Mouse (Mus musculus) embryo, embryonic 10 days (tissue): ENCODE measurements around the gene Gps2.

Experiments used
- DNase-seq: peaks from one replicate; pipeline ENCODE4 v3.0.0-alpha.2; 2015; ENCODE audit warnings: low spot score

Gene Gps2

GRCm38 (mm10) chr11:69913554-69914371, at the start of gene Gps2:
Gps2 (plus strand) TSS chr11:69913888.
- peak; percentile 97 for DNase-seq

DNA sequence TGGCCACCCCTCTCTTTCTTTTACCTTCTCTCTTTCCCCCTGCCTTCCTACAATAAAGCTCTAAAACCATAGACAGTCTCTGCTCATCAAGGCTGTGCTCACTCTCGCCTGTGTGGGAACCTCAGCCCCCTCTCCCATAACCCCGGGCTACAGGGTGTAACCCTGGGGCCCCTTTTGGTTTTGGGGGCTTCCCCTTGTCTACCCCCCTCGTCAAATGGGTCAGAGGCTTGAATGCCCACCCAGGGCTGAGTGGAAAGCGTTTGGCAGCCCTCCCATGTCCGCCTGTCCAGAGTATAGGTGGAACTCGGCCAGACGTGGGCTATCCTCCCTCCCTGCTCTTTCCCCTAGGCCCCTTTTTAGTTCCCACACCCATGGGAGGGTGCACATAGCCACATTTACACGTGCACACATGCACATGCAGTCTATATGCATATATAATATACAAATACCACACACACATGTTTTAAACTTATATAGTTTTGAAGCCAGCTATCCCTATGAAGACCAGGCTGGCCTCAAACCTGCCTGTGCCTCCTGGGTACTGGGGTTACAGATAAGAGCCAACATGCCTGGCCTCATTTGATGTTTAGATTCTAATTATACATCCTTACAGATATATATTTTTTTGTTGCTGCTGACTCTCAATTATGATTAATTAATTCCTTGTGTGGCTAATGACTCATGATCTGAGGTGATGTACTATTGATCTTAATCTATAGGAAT, 49.4 kb upstream of the Gps2 start:
- no peak for DNase-seq

DNA sequence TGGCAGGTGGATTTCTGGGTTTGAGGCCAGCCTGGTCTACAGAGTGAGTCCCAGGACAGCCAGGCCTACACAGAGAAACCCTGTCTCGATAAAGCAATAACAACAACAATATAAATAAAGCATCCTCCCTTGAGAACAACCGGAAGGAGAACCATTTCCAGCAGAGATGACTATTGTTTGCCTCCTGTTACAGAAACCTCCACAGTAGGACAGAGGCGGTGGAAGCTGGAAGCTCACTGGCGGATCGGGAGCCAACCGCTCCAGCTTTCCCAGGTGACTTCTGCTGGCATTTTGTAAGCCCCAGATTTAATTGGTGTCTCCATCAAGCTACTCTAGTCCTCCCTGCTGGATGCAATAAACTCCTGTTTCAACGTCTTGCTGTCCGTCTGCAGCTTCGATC, 48.1 kb upstream of the Gps2 start:
- no peak for DNase-seq

DNA sequence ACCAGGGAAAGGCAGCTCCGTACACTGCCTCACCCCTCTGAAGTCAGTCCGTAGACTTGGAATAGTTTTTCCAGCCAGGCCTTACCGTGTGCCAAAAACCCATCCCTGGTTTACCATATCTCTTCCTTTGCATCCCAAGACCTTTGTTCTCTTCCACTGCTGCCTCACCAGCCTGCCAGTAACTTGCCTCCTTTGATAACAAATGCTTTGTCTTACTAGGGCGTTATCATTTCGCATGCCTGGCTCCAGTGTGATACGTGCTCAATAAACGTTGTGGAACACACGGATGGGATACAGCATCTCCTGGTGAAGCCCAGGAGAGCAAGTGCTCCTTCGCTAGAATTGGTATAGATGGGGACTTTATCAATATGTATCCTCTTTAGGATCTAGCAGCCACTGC, 46.4 kb upstream of the Gps2 start:
- DNase-seq = no peak

DNA sequence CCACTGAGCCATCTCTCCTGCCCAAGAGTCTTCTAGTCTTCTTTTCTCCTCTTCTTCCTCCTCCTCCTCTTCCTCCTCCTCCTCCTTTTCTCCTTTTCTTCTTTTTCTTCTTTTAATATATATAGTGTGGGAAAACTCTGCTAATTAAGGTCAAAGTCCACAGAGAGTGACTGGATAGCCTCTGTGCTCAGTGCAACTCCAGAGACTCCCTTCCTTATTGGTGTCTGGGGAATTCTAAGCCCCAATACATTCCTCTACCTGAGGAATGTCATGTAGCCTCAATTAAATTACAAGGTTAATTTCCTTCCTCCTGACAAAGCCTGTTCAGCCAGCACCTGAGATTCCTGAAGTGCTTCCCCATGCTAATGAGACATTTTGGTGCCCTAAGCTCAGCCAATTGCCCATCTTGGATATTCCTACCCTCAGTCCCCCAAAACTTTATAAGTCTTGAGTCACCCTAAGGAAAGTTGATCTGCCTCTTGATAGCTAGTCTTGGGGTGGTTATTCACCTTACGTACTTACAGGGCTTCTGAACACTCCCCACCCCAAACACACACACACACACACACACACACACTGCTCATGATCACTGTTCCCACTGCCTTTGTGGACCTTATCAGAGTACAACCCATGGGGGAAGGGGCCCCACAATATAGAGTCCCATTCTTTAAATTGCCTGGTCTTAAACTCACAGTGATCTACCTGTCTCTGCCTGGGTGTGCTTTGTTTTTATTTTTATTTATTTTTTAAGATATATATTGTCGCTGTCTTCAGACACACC, 43.2 kb upstream of the Gps2 start:
- no peak for DNase-seq

DNA sequence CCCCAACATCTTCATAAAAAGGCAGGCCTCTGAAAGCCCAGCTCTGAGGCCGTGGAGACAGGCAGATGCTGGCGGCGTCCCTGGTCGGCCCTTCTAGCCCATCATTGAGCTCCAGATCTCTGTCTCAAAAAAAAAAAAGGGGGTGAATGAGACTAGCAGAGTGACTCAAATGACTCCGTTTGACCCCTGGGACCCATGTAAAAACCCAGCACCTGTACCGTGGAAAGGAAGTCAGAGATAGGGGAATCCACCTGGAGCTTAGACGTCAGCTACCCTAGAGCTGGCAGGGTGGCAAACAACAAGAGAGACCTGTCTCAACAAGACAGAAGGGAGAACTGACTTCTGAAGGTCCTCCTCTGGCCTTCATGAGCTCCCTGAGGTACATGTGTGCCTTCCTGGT, 41.9 kb upstream of the Gps2 start:
- DNase-seq = no peak

DNA sequence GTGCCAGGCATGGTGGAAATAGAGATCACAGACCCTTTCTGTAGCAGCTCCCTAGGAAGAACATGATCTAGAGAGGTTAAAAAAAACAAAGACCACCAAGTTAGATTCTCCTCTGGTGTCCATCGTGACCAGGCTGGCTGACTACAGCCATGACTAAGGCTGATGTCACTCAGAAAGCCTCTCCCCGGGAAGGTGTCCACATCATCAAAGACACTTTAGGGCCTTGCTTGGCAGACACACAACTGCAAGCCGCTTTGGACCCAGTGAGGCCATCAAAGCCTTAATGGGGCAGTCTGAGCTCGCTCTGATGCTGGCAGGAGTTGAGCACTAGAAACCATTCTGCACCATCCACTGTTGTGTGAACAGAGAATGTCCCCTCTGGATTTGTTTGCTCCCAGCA, 41.2 kb upstream of the Gps2 start:
- DNase-seq = no peak

DNA sequence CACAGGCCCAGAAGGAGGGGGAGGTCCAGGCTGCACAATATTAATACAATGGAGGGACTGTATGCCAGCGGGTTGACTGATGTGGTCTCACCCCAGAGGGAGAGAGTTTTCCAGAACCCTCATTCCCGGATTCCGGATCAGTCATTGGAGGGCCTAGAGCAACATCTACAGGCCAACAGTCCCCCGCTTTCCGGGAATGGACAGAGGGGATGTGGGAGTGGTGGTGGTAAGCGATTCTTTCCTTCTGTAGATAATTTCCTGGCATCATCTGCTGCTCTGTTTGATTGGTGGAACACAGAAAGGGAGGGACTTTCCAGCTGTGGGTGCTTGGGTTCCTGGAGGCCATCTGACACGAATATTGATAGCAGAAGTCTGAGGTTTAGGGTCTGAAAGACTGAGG, 37.5 kb upstream of the Gps2 start:
- no peak for DNase-seq

DNA sequence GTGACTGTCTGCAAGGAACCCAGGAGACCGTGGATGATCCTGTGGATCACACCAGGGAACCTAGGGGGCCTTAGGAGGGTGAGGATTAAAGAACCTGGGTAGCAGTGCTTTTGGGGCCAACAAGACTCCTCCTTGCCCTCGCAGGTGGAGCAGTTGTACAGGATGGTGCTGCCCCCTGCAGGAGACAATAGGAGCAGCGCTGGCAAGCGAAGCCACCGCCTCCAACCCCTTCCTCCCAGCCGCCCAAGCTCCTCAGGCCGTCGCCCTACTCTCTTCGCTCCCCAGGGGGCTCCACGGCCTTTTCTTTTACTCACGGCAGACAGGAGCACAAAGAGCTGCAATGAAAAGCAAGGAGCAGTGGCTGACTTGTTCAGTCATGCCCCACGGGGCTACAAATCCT, 36.8 kb upstream of the Gps2 start:
- peak; percentile 91 for DNase-seq

- DNase-seq = no peak
Measured at GRCm38 (mm10) chr11:69877878-69878277, 35.8 kb upstream of the Gps2 start, which contains the start of gene Tmem95. Tmem95 (minus strand) TSS chr11:69878018.

DNA sequence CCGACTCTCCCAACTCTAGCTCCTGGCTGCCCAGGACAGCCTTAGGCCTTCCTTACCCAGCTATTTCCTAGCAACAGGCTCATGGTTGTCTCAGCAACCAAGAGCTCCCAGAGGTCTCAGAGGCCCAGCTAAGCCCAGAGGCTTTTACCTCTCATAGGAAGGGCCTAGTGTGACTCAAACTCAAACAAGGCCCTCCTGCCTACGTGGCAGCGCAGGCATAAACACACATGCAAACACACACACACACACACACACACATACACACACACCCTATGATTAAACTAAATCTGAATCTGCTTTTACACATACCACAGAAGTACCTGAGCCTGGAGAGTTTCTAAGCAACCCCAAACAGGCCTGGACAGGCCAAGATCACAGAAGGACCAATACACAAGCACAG, 35.3 kb upstream of the Gps2 start:
- DNase-seq = no peak

DNA sequence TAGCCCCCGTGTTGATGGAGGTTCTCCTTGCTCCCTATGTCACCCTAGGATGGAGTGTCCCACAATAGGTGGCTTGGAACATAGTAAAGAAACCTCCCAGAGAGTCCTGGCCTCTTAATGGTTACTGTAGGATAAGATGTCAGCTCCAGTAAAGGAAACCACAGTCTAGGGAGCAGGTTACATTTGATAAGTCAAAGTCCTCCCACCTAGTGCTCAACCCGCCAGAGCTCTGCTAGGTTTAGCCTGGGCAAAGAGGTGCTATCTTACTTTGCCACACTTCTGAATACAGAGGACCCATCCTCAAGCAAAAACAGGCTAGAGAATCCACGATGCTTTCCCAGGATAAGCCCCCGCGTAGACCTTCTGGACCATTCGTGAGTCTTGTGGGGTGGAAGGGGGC, 34.7 kb upstream of the Gps2 start:
- DNase-seq = no peak

GRCm38 (mm10) chr11:69879711-69880110, 34.0 kb upstream of the Gps2 start:
- DNase-seq = no peak

- DNase-seq = peak; percentile 85
Measured at GRCm38 (mm10) chr11:69880506-69880852, 33.2 kb upstream of the Gps2 start.

DNA sequence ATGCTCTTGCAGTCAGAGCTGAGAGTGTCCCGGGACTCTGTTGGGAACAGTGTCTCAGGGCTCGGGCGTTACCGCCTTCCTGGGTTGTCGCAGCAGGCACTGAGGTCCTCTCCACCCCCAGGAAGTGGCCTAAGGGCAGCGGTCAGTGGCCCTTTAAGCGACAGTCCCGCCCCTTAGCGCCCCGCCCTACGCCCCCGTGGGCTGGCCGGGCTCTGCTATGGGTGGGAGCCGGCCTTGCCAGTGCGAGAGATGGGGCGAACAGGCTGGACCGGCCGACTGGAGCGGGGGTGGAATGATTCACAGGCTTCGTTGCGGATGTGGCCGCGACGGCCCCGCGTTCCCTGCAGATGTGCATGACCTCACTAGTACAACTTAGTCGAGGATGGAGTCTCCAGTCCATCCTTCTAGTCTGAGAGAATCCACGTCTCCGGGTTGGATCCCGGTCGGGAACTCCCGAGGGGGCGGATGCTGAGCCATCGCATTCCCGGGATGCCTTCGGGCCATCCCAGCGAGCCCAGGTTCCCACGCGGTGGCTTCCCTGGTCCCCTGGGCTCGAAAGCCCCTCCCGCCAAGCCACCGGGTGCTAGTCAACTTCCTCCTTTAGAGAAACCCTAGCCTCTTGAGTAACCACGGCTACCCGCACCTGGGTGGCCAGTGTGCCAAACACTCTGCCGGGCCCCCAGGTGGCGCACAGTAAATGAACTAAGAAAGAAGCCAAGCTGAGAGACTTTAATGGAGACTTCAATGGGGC, 32.7 kb upstream of the Gps2 start, which contains the start of gene Kctd11:
TSS of gene Kctd11 (minus strand) at position 554 of the 751 bp plus-strand sequence.
- peak; percentile 90 for DNase-seq

- no peak for DNase-seq
Measured at GRCm38 (mm10) chr11:69881787-69882670, 31.7 kb upstream of the Gps2 start.

GRCm38 (mm10) chr11:69883066-69883465, 30.6 kb upstream of the Gps2 start:
- no peak for DNase-seq

- no peak for DNase-seq
Measured at GRCm38 (mm10) chr11:69883527-69884151, 30.0 kb upstream of the Gps2 start.

GRCm38 (mm10) chr11:69884240-69884639, 29.4 kb upstream of the Gps2 start:
- no peak for DNase-seq

- DNase-seq = no peak
Measured at GRCm38 (mm10) chr11:69884663-69885062, 29.0 kb upstream of the Gps2 start.
